Mouse (Mus musculus) midbrain, embryonic 10.5 days (tissue): ENCODE measurements around the gene Lsm14a. TPM values are rescaled to one million over a fixed set of nuclear protein-coding genes. Genes with fewer than 3 reads are reported as not detected.

Source experiments
- DNase-seq: peaks from one replicate; pipeline ENCODE4 v3.0.0-alpha.2; 2017; ENCODE audit warnings: low spot score
- H3K27ac ChIP-seq: fragments of 300-500 bp; sonication (generic); replicated peaks from 2 replicates; pipeline ENCODE4 v1.5.1; 2016; ENCODE audit warnings: mild to moderate bottlenecking
- H3K27me3 ChIP-seq: fragments of 300-500 bp; sonication (generic); 2 replicates; pipeline ENCODE4 v1.6.1; 2016; ENCODE audit warnings: low read depth, mild to moderate bottlenecking; ENCODE audit not compliant: poor library complexity, severe bottlenecking
- H3K36me3 ChIP-seq: fragments of 300-500 bp; sonication (generic); 2 replicates; pipeline ENCODE4 v1.6.1; 2016; ENCODE audit warnings: mild to moderate bottlenecking, moderate library complexity
- H3K4me1 ChIP-seq: fragments of 300-500 bp; sonication (generic); 2 replicates; pipeline ENCODE4 v1.6.1; 2016
- H3K4me3 ChIP-seq: fragments of 300-500 bp; sonication (generic); 2 replicates; pipeline ENCODE4 v1.5.1; 2016; ENCODE audit warnings: mild to moderate bottlenecking, moderate library complexity
- H3K9me3 ChIP-seq: fragments of 300-500 bp; sonication (generic); replicated peaks from 2 replicates; pipeline ENCODE4 v1.6.1; 2016; ENCODE audit warnings: mild to moderate bottlenecking
- WGBS: fragments of 180-500 bp; shearing (Covaris S2); methylation state at CpG from one replicate; pipeline ENCODE4 v1.1.7; 2016; 5-methylcytosine and 5-hydroxymethylcytosine counted together
- polyA plus RNA-seq: library from polyadenylated mRNA; unstranded; fragments of >200 nt; fragmentation: Nextera tagmentation; extraction: Ambion mirVana; gene quantifications from 2 replicates; pipeline ENCODE4 v1.2.1, GENCODE M21; 2016

Lsm14a gene
- polyA plus RNA-seq, 1 experiment from 2014 or later: 109 TPM

- H3K4me1 ChIP-seq: no peaks in the 10 kb centered on the region
- WGBS: 91% methylated on average over 3 of the region's 3 CpGs
Measured at GRCm38 (mm10) chr7:34296124-34296523, 97.0 kb downstream of the Lsm14a start.

More at GRCm38 (mm10) chr7:34296124-34296523, 97.0 kb downstream of the Lsm14a start:
- no peak for DNase-seq
- no peaks in the 10 kb centered on the region for H3K27me3 ChIP-seq
- H3K36me3 ChIP-seq: peaks cover 1% of the 10 kb centered on the region; the same call in 1 of the 2 replicates
- no peaks in the 10 kb centered on the region for H3K9me3 ChIP-seq
- H3K27ac ChIP-seq: no peak overlapping the region
- H3K4me3 ChIP-seq: no peak overlapping the region

Other genes with a start within 250 kb of the Lsm14a start
- gene Uba2, start 223.7 kb downstream of the Lsm14a start, polyA plus RNA-seq: 287 and 288 TPM in 2 replicates
- 77.9 and 79.9 TPM in 2 replicates for gene Pdcd2l, start 196.7 kb downstream of the Lsm14a start, polyA plus RNA-seq
- gene Gpi1, start 163.0 kb downstream of the Lsm14a start, polyA plus RNA-seq: 324 and 395 TPM in 2 replicates
- not detected in 2 replicates for gene Gm6096, start 142.3 kb downstream of the Lsm14a start, polyA plus RNA-seq
- gene 4931406P16Rik, start 79.8 kb downstream of the Lsm14a start, polyA plus RNA-seq: 26.6 and 28.8 TPM in 2 replicates